ENCODE assay signal across 20 mouse cellular contexts in genomic region chr15:21344749-21345148, GRCm38 (mm10).
DNase-seq lines count a peak whose midpoint lies in the region; ATAC-seq lines count a peak whose summit lies in the region.
"Had no signal": no experiment of that assay in that cellular context is flagged by ENCODE, and none has a peak within 500 bp of the region (broad histone marks: within the 10 kb centered on the region; RNA-seq: fewer than 3 reads in every experiment).

No protein-coding gene starts in this region.

- 61% methylated on average over 3 of the region's 3 CpGs for WGBS in hindbrain, embryonic 14.5 days
- 70% methylated on average over 3 of the region's 3 CpGs for WGBS in hindbrain, embryonic 11.5 days
- 11% methylated on average over 3 of the region's 3 CpGs for WGBS in forebrain, embryonic 14.5 days
- 18% methylated on average over 3 of the region's 3 CpGs for WGBS in midbrain, embryonic 15.5 days

- ATAC-seq in hindbrain, embryonic 14.5 days (ENCODE audit: low FRiP score), result no peak
- no peak for ATAC-seq in hindbrain, embryonic 11.5 days (ENCODE audit: low FRiP score)
- peak; percentile 77; the same call in 1 of the 2 replicates for ATAC-seq in forebrain, embryonic 14.5 days
- ATAC-seq in midbrain, embryonic 15.5 days (replicated peaks), result peak; percentile 96
- ATAC-seq in monocyte, adult 5-6 weeks (replicated peaks; ENCODE audit: insufficient number of reproducible peaks, low FRiP score, low TSS enrichment, poor library complexity, severe bottlenecking), result no peak

- H3K27ac ChIP-seq in hindbrain, embryonic 14.5 days, result no peak overlapping the region
- no peak overlapping the region for H3K27ac ChIP-seq in hindbrain, embryonic 11.5 days (ENCODE audit: low read depth, low read length)
- no peak overlapping the region for H3K27ac ChIP-seq in forebrain, embryonic 14.5 days (ENCODE audit: low read depth, low read length)
- no peak overlapping the region for H3K27ac ChIP-seq in midbrain, embryonic 15.5 days
- H3K27ac ChIP-seq: embryonic facial prominence, embryonic 12.5 days; heart, embryonic 15.5 days; liver, embryonic 14.5 days; lung, embryonic 15.5 days; macrophage; neural tube, embryonic 13.5 days had no signal

- H3K4me2 ChIP-seq in hindbrain, embryonic 14.5 days (replicated peaks), result no peak overlapping the region
- H3K4me2 ChIP-seq in hindbrain, embryonic 11.5 days (replicated peaks; ENCODE audit: low read depth, low read length), result no peak overlapping the region
- H3K4me2 ChIP-seq in forebrain, embryonic 14.5 days (ENCODE audit: low read length), result no peak overlapping the region
- no peak overlapping the region for H3K4me2 ChIP-seq in midbrain, embryonic 15.5 days
- H3K4me2 ChIP-seq: embryonic facial prominence, embryonic 12.5 days; heart, embryonic 15.5 days; lung, embryonic 15.5 days; neural tube, embryonic 13.5 days had no signal

- no peaks in the 10 kb centered on the region for H3K4me1 ChIP-seq in hindbrain, embryonic 14.5 days (replicated peaks; ENCODE audit: control insufficient read depth, insufficient read depth, low read length)
- no peaks in the 10 kb centered on the region for H3K4me1 ChIP-seq in hindbrain, embryonic 11.5 days (replicated peaks; ENCODE audit: control insufficient read depth, insufficient read depth, low read length)
- no peaks in the 10 kb centered on the region; the same call in 1 of the 2 replicates for H3K4me1 ChIP-seq in forebrain, embryonic 14.5 days (ENCODE audit: control insufficient read depth, insufficient read depth, low read length)
- peaks cover 3% of the 10 kb centered on the region; the same call in 1 of the 2 replicates for H3K4me1 ChIP-seq in midbrain, embryonic 15.5 days
- H3K4me1 ChIP-seq: embryonic facial prominence, embryonic 12.5 days; heart, embryonic 15.5 days; lung, embryonic 15.5 days; neural tube, embryonic 13.5 days had no signal

- H3K9me3 ChIP-seq in hindbrain, embryonic 14.5 days (ENCODE audit: control insufficient read depth, low read length), result no peaks in the 10 kb centered on the region
- H3K9me3 ChIP-seq in hindbrain, embryonic 11.5 days (ENCODE audit: control insufficient read depth, low read length), result no peaks in the 10 kb centered on the region
- H3K9me3 ChIP-seq in forebrain, embryonic 14.5 days (replicated peaks; ENCODE audit: control insufficient read depth, low read length), result no peaks in the 10 kb centered on the region
- H3K9me3 ChIP-seq in midbrain, embryonic 15.5 days, result no peaks in the 10 kb centered on the region
- H3K9me3 ChIP-seq: embryonic facial prominence, embryonic 12.5 days; heart, embryonic 15.5 days; lung, embryonic 15.5 days; neural tube, embryonic 13.5 days had no signal

- H3K27me3 ChIP-seq in hindbrain, embryonic 14.5 days (ENCODE audit: control insufficient read depth, insufficient read depth, low read length), result no peaks in the 10 kb centered on the region
- H3K27me3 ChIP-seq in hindbrain, embryonic 11.5 days (ENCODE audit: control insufficient read depth, insufficient read depth, low read length), result no peaks in the 10 kb centered on the region
- no peaks in the 10 kb centered on the region for H3K27me3 ChIP-seq in forebrain, embryonic 14.5 days (replicated peaks; ENCODE audit: control insufficient read depth, insufficient read depth, low read length)
- no peaks in the 10 kb centered on the region for H3K27me3 ChIP-seq in midbrain, embryonic 15.5 days (replicated peaks)
- H3K27me3 ChIP-seq: embryonic facial prominence, embryonic 12.5 days; heart, embryonic 15.5 days; lung, embryonic 15.5 days; neural tube, embryonic 13.5 days had no signal

- H3K9ac ChIP-seq in hindbrain, embryonic 14.5 days, result no peak overlapping the region
- H3K9ac ChIP-seq in hindbrain, embryonic 11.5 days (ENCODE audit: low read depth, low read length), result no peak overlapping the region
- no peak overlapping the region for H3K9ac ChIP-seq in forebrain, embryonic 14.5 days (ENCODE audit: low read length)
- no peak overlapping the region for H3K9ac ChIP-seq in midbrain, embryonic 15.5 days
- H3K9ac ChIP-seq: embryonic facial prominence, embryonic 12.5 days; heart, embryonic 15.5 days; liver, embryonic 14.5 days; lung, embryonic 15.5 days; neural tube, embryonic 13.5 days had no signal

- no peaks in the 10 kb centered on the region for H3K36me3 ChIP-seq in hindbrain, embryonic 14.5 days (replicated peaks; ENCODE audit: control insufficient read depth, insufficient read depth)
- no peaks in the 10 kb centered on the region for H3K36me3 ChIP-seq in hindbrain, embryonic 11.5 days (ENCODE audit: control insufficient read depth, insufficient read depth, low read length)
- no peaks in the 10 kb centered on the region for H3K36me3 ChIP-seq in forebrain, embryonic 14.5 days (ENCODE audit: control insufficient read depth, insufficient read depth, low read length)
- H3K36me3 ChIP-seq in midbrain, embryonic 15.5 days (replicated peaks), result no peaks in the 10 kb centered on the region
- H3K36me3 ChIP-seq: embryonic facial prominence, embryonic 12.5 days; heart, embryonic 15.5 days; lung, embryonic 15.5 days; neural tube, embryonic 13.5 days had no signal

- no peak overlapping the region for H3K4me3 ChIP-seq in hindbrain, embryonic 14.5 days (replicated peaks; ENCODE audit: low read length)
- H3K4me3 ChIP-seq in hindbrain, embryonic 11.5 days (ENCODE audit: low read depth, low read length), result no peak overlapping the region
- no peak overlapping the region for H3K4me3 ChIP-seq in forebrain, embryonic 14.5 days (ENCODE audit: low read depth, low read length)
- no peak overlapping the region for H3K4me3 ChIP-seq in midbrain, embryonic 15.5 days
- H3K4me3 ChIP-seq: embryonic facial prominence, embryonic 12.5 days; heart, embryonic 15.5 days; lung, embryonic 15.5 days; neural tube, embryonic 13.5 days had no signal

- DNase-seq in hindbrain, embryonic 14.5 days (ENCODE audit: low spot score), result peak; percentile 39
- DNase-seq in hindbrain, embryonic 11.5 days (ENCODE audit: low spot score), result no peak
- DNase-seq in embryo, embryonic 10.5 days (ENCODE audit: low spot score), result peak; percentile 22
- DNase-seq in forebrain, embryonic 14.5 days (ENCODE audit: low spot score), result peak; percentile 67
- no peak for DNase-seq in urinary bladder, adult 2 months (ENCODE audit: low spot score)
- DNase-seq in B cell, adult 2 months, result no peak
- DNase-seq: gastrocnemius, postnatal 36 days; heart, postnatal 4 days; kidney, adult 9 months; kidney, postnatal 36 days; layer of hippocampus, adult 9-11 months; thymus, postnatal 4 days had no signal

Comparison
In these comparisons a context has a peak if more than half of its experiments do, and no peak if none do; other contexts are left out.
1. DNase-seq: peak in hindbrain, embryonic 14.5 days (single experiment), embryo, embryonic 10.5 days (single experiment) and forebrain, embryonic 14.5 days (single experiment); none in hindbrain, embryonic 11.5 days (single experiment), urinary bladder, adult 2 months (single experiment) and B cell, adult 2 months (0 of 2).
2. ATAC-seq: peak in forebrain, embryonic 14.5 days (single experiment) and midbrain, embryonic 15.5 days (single experiment); none in hindbrain, embryonic 14.5 days (single experiment), hindbrain, embryonic 11.5 days (single experiment) and monocyte, adult 5-6 weeks (single experiment).